Mouse (Mus musculus): ENCODE data around the gene Cdk11b. TPM values are rescaled to one million over a fixed set of nuclear protein-coding genes. Genes with fewer than 3 reads are reported as not detected.

The Cdk11b gene
- polyA plus RNA-seq, 1 experiment: 113 TPM

- Histone ChIP-seq H3K36me3 (ENCODE audit: control insufficient read depth, insufficient read depth, low read length, poor library complexity, severe bottlenecking) (peaks cover 3% of the 10 kb centered on the region), H3K9ac (ENCODE audit: low read depth, poor library complexity, severe bottlenecking) (peak within 1 kb of the TSS; percentile 87), H3K4me3 (ENCODE audit: low read depth, low read length) (peak within 1 kb of the TSS; percentile 87), H3K27me3 (ENCODE audit: control insufficient read depth, insufficient read depth, low read length, poor library complexity, severe bottlenecking) (no peaks in the 10 kb centered on the region), H3K9me3 (replicated peaks; ENCODE audit: control insufficient read depth, insufficient read depth, low read length, poor library complexity, severe bottlenecking) (no peaks in the 10 kb centered on the region), H3K27ac (ENCODE audit: insufficient read depth, low read length) (peak within 1 kb of the TSS; percentile 98), H3K4me1 (ENCODE audit: control insufficient read depth, insufficient read depth, low read length) (no peaks in the 10 kb centered on the region)
- peak; percentile 75 for TF ChIP-seq POLR2A (IDR thresholded peaks at IDR 0.05; ENCODE audit: insufficient read depth, low read length)
- TF ChIP-seq CTCF (IDR thresholded peaks at IDR 0.05; ENCODE audit: low read depth, low read length): no peak
These were observed 23.3 kb upstream of the Cdk11b start, which contains the start of gene Slc35e2 for GRCm38 (mm10) chr4:155601091-155601996. Gene Slc35e2 (plus strand): TSS chr4:155601416.

GRCm38 (mm10) chr4:155601997-155602456, 22.6 kb upstream of the Cdk11b start:
- Histone ChIP-seq H3K4me3 (ENCODE audit: low read depth, low read length) (peak overlapping the region; percentile 78), H3K4me1 (ENCODE audit: control insufficient read depth, insufficient read depth, low read length) (no peaks in the 10 kb centered on the region), H3K27ac (ENCODE audit: insufficient read depth, low read length) (no peak overlapping the region), H3K27me3 (ENCODE audit: control insufficient read depth, insufficient read depth, low read length, poor library complexity, severe bottlenecking) (no peaks in the 10 kb centered on the region), H3K9me3 (replicated peaks; ENCODE audit: control insufficient read depth, insufficient read depth, low read length, poor library complexity, severe bottlenecking) (no peaks in the 10 kb centered on the region), H3K9ac (ENCODE audit: low read depth, poor library complexity, severe bottlenecking) (peak overlapping the region; percentile 87), H3K36me3 (ENCODE audit: control insufficient read depth, insufficient read depth, low read length, poor library complexity, severe bottlenecking) (peaks cover 3% of the 10 kb centered on the region)
- TF ChIP-seq POLR2A (IDR thresholded peaks at IDR 0.05; ENCODE audit: insufficient read depth, low read length): no peak
- no peak for TF ChIP-seq EP300 (IDR thresholded peaks at IDR 0.05; ENCODE audit: insufficient read depth, low read depth, low read length)
- no peak for TF ChIP-seq CTCF (IDR thresholded peaks at IDR 0.05; ENCODE audit: low read depth, low read length)

GRCm38 (mm10) chr4:155602753-155603152, 21.9 kb upstream of the Cdk11b start:
- Histone ChIP-seq H3K27ac (ENCODE audit: insufficient read depth, low read length) (no peak overlapping the region), H3K4me3 (ENCODE audit: low read depth, low read length) (no peak overlapping the region), H3K4me1 (ENCODE audit: control insufficient read depth, insufficient read depth, low read length) (no peaks in the 10 kb centered on the region), H3K27me3 (ENCODE audit: control insufficient read depth, insufficient read depth, low read length, poor library complexity, severe bottlenecking) (no peaks in the 10 kb centered on the region), H3K36me3 (ENCODE audit: control insufficient read depth, insufficient read depth, low read length, poor library complexity, severe bottlenecking) (peaks cover 3% of the 10 kb centered on the region), H3K9me3 (replicated peaks; ENCODE audit: control insufficient read depth, insufficient read depth, low read length, poor library complexity, severe bottlenecking) (no peaks in the 10 kb centered on the region), H3K9ac (ENCODE audit: low read depth, poor library complexity, severe bottlenecking) (peak overlapping the region; percentile 87)
- TF ChIP-seq POLR2A (IDR thresholded peaks at IDR 0.05; ENCODE audit: insufficient read depth, low read length) (no peak), CTCF (IDR thresholded peaks at IDR 0.05; ENCODE audit: low read depth, low read length) (no peak), EP300 (IDR thresholded peaks at IDR 0.05; ENCODE audit: insufficient read depth, low read depth, low read length) (no peak)

- Histone ChIP-seq H3K9me3 (replicated peaks; ENCODE audit: control insufficient read depth, insufficient read depth, low read length, poor library complexity, severe bottlenecking) (no peaks in the 10 kb centered on the region), H3K4me1 (ENCODE audit: control insufficient read depth, insufficient read depth, low read length) (no peaks in the 10 kb centered on the region), H3K27ac (ENCODE audit: insufficient read depth, low read length) (no peak overlapping the region), H3K9ac (ENCODE audit: low read depth, poor library complexity, severe bottlenecking) (no peak overlapping the region), H3K4me3 (ENCODE audit: low read depth, low read length) (no peak overlapping the region), H3K27me3 (ENCODE audit: control insufficient read depth, insufficient read depth, low read length, poor library complexity, severe bottlenecking) (no peaks in the 10 kb centered on the region), H3K36me3 (ENCODE audit: control insufficient read depth, insufficient read depth, low read length, poor library complexity, severe bottlenecking) (peaks cover 3% of the 10 kb centered on the region)
- TF ChIP-seq EP300 (IDR thresholded peaks at IDR 0.05; ENCODE audit: insufficient read depth, low read depth, low read length): no peak
- no peak for TF ChIP-seq POLR2A (IDR thresholded peaks at IDR 0.05; ENCODE audit: insufficient read depth, low read length)
- no peak for TF ChIP-seq CTCF (IDR thresholded peaks at IDR 0.05; ENCODE audit: low read depth, low read length)
These were observed 20.9 kb upstream of the Cdk11b start for GRCm38 (mm10) chr4:155603801-155604200.

GRCm38 (mm10) chr4:155605132-155605531, 19.5 kb upstream of the Cdk11b start:
- Histone ChIP-seq H3K4me1 (ENCODE audit: control insufficient read depth, insufficient read depth, low read length) (no peaks in the 10 kb centered on the region), H3K9ac (ENCODE audit: low read depth, poor library complexity, severe bottlenecking) (no peak overlapping the region), H3K36me3 (ENCODE audit: control insufficient read depth, insufficient read depth, low read length, poor library complexity, severe bottlenecking) (peaks cover 6% of the 10 kb centered on the region), H3K27me3 (ENCODE audit: control insufficient read depth, insufficient read depth, low read length, poor library complexity, severe bottlenecking) (no peaks in the 10 kb centered on the region), H3K9me3 (replicated peaks; ENCODE audit: control insufficient read depth, insufficient read depth, low read length, poor library complexity, severe bottlenecking) (no peaks in the 10 kb centered on the region), H3K4me3 (ENCODE audit: low read depth, low read length) (no peak overlapping the region), H3K27ac (ENCODE audit: insufficient read depth, low read length) (no peak overlapping the region)
- TF ChIP-seq POLR2A (IDR thresholded peaks at IDR 0.05; ENCODE audit: insufficient read depth, low read length): no peak

GRCm38 (mm10) chr4:155606825-155607224, 17.8 kb upstream of the Cdk11b start:
- no peaks in the 10 kb centered on the region for H3K4me1 ChIP-seq (ENCODE audit: control insufficient read depth, insufficient read depth, low read length)
- no peak overlapping the region for H3K9ac ChIP-seq (ENCODE audit: low read depth, poor library complexity, severe bottlenecking)
- TF ChIP-seq EP300 (IDR thresholded peaks at IDR 0.05; ENCODE audit: insufficient read depth, low read depth, low read length) (no peak), POLR2A (IDR thresholded peaks at IDR 0.05; ENCODE audit: insufficient read depth, low read length) (no peak), CTCF (IDR thresholded peaks at IDR 0.05; ENCODE audit: low read depth, low read length) (no peak)
- no peak overlapping the region for H3K27ac ChIP-seq (ENCODE audit: insufficient read depth, low read length)
- no peak overlapping the region for H3K4me3 ChIP-seq (ENCODE audit: low read depth, low read length)
- peaks cover 14% of the 10 kb centered on the region for H3K36me3 ChIP-seq (ENCODE audit: control insufficient read depth, insufficient read depth, low read length, poor library complexity, severe bottlenecking)
- no peaks in the 10 kb centered on the region for H3K9me3 ChIP-seq (replicated peaks; ENCODE audit: control insufficient read depth, insufficient read depth, low read length, poor library complexity, severe bottlenecking)
- no peaks in the 10 kb centered on the region for H3K27me3 ChIP-seq (ENCODE audit: control insufficient read depth, insufficient read depth, low read length, poor library complexity, severe bottlenecking)
